Mouse (Mus musculus) lung, postnatal 36 days (tissue): ENCODE data around the gene 9230112D13Rik.

Experiments
- DNase-seq: peaks from one replicate; pipeline ENCODE4 v3.0.0; 2022; ENCODE audit warnings: mixed read lengths

Gene 9230112D13Rik

GRCm38 (mm10) chr14:34540685-34541162, 18.1 kb upstream of the 9230112D13Rik start:
- DNase-seq = peak; percentile 49

GRCm38 (mm10) chr14:34535883-34536282, 13.3 kb upstream of the 9230112D13Rik start:
- DNase-seq = no peak

GRCm38 (mm10) chr14:34533537-34533936, 10.9 kb upstream of the 9230112D13Rik start:
- DNase-seq = peak; percentile 33

GRCm38 (mm10) chr14:34532536-34532935, 9.9 kb upstream of the 9230112D13Rik start:
- DNase-seq = peak; percentile 49

- no peak for DNase-seq
Observed at GRCm38 (mm10) chr14:34528804-34529203, 6.2 kb upstream of the 9230112D13Rik start.

GRCm38 (mm10) chr14:34517959-34518544, 4.5 kb downstream of the 9230112D13Rik start:
- DNase-seq = no peak

GRCm38 (mm10) chr14:34516960-34517577, 5.5 kb downstream of the 9230112D13Rik start:
- no peak for DNase-seq

- DNase-seq = no peak
Observed at GRCm38 (mm10) chr14:34515860-34516259, 6.7 kb downstream of the 9230112D13Rik start.

- DNase-seq = peak; percentile 51
Observed at GRCm38 (mm10) chr14:34514120-34514519, 8.5 kb downstream of the 9230112D13Rik start.

- no peak for DNase-seq
Observed at GRCm38 (mm10) chr14:34512602-34513001, 10.0 kb downstream of the 9230112D13Rik start.

- no peak for DNase-seq
Observed at GRCm38 (mm10) chr14:34511901-34512300, 10.7 kb downstream of the 9230112D13Rik start.

- DNase-seq = no peak
Observed at GRCm38 (mm10) chr14:34508842-34509439, 13.7 kb downstream of the 9230112D13Rik start.

- DNase-seq = no peak
Observed at GRCm38 (mm10) chr14:34508187-34508840, 14.3 kb downstream of the 9230112D13Rik start.

- DNase-seq = no peak
Observed at GRCm38 (mm10) chr14:34505309-34505708, 17.3 kb downstream of the 9230112D13Rik start.

- DNase-seq = no peak
Observed at GRCm38 (mm10) chr14:34504377-34504776, 18.2 kb downstream of the 9230112D13Rik start.

- DNase-seq = no peak
Observed at GRCm38 (mm10) chr14:34503759-34504158, 18.8 kb downstream of the 9230112D13Rik start.

GRCm38 (mm10) chr14:34503325-34503647, 19.3 kb downstream of the 9230112D13Rik start, which contains the start of gene Bmpr1a:
TSS of gene Bmpr1a (minus strand) at chr14:34503341.
- DNase-seq = no peak

- DNase-seq = peak; percentile 83
Observed at GRCm38 (mm10) chr14:34502475-34503324, 19.9 kb downstream of the 9230112D13Rik start.

- peak; percentile 38 for DNase-seq
Observed at GRCm38 (mm10) chr14:34501804-34502474, 20.7 kb downstream of the 9230112D13Rik start.

- DNase-seq = peak; percentile 30
Observed at GRCm38 (mm10) chr14:34501447-34501803, 21.2 kb downstream of the 9230112D13Rik start.

- DNase-seq = no peak
Observed at GRCm38 (mm10) chr14:34500309-34500708, 22.3 kb downstream of the 9230112D13Rik start.

- no peak for DNase-seq
Observed at GRCm38 (mm10) chr14:34499664-34500063, 22.9 kb downstream of the 9230112D13Rik start.
